Mouse (Mus musculus) lung, adult 2 months (tissue): Measurements from ENCODE around the gene Celf1. TPM values are rescaled to one million over a fixed set of nuclear protein-coding genes. Genes with fewer than 3 reads are reported as not detected.

ENCODE experiments used
- DNase-seq: peaks from one replicate; pipeline ENCODE4 v3.0.0; 2022
- H3K4me1 ChIP-seq: fragments of 200-500 bp; 2 replicates; pipeline ENCODE4 v1.6.1; 2011; ENCODE audit warnings: low read length; ENCODE audit not compliant: control insufficient read depth, insufficient read depth
- H3K4me3 ChIP-seq: fragments of 200-500 bp; replicated peaks from 2 replicates; pipeline ENCODE3; 2011; ENCODE audit warnings: low read depth, mild to moderate bottlenecking, control low read depth, low read length; ENCODE audit errors: extremely low read depth
- CTCF ChIP-seq: fragments of 200-500 bp; IDR thresholded peaks from 2 replicates; pipeline ENCODE4 v1.5.1; 2011; ENCODE audit warnings: mild to moderate bottlenecking, low read length, control low read depth; ENCODE audit not compliant: insufficient read depth
- POLR2A ChIP-seq: fragments of 200-500 bp; IDR thresholded peaks from 2 replicates; pipeline ENCODE4 v1.6.1; 2011; ENCODE audit warnings: low read depth, mild to moderate bottlenecking, control low read depth, low read length, borderline replicate concordance; ENCODE audit errors: extremely low read depth
- WGBS: fragments of 180-500 bp; shearing (Covaris S2); methylation state at CpG from one replicate; pipeline ENCODE4 v1.1.7; 2018; 5-methylcytosine and 5-hydroxymethylcytosine counted together
- polyA plus RNA-seq: library from polyadenylated mRNA; depleted of rRNA; stranded (reverse); fragments of >200 nt; gene quantifications from 2 replicates; pipeline ENCODE4 v1.2.3, GENCODE M21; 2012; rRNA removed

Gene Celf1
- polyA plus RNA-seq, 1 experiment = 36.2 TPM

DNA sequence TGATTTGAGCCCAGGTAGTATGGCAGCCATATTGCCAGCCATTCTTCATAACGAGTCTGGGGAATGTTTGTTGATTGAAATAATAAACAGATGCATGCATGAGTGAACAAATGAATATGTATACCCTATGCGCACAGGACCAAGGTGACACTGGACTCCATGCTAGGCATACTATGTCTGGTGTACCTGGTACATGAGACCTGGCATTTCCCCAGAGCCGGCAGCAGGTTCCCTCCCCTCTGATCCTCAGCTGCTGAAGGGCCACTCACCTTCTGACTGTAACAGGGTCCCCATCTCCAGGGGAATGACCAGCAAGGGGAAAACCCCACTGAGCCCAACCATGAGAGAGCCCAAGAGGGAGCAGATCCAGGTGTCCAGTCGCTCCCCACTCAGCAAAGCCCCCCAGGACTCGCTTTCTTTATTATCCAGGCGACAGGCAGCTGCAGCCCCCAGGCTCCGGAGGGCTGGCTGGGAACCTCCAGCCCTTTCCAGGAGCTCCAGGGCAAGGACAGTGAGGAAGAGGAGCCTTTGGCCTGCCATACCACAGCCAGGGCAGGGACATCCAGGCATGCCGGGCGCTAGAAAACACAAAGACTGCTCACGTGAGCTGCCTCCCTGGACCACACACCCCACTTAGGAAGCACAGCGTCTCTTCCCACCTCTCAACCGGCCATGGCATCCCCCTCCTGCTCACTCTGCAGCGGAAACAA, 128.1 kb downstream of the Celf1 start:
- WGBS = 61% methylated on average over 13 of the region's 13 CpGs
- H3K4me1 ChIP-seq = peaks cover 10% of the 10 kb centered on the region
- no peak for DNase-seq
- TF ChIP-seq CTCF (no peak), POLR2A (no peak)
- peak overlapping the region; percentile 30 for H3K4me3 ChIP-seq

DNA sequence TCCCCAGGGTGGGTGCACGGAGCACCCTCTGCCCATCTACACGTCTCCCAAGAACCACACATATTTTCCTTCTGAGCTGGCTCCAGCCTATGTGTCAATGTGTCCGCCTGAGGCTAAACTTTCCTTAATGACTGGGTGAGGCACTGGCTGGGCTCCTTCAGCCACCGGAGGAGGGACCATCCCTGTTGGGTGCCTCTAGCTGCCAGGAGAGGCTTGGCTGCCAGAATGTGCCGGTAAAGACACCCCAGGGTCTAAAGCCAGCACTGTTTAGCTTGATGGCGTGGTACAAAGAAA, 128.6 kb downstream of the Celf1 start:
- no peak for DNase-seq
- H3K4me3 ChIP-seq = peak overlapping the region; percentile 30
- peaks cover 10% of the 10 kb centered on the region for H3K4me1 ChIP-seq
- TF ChIP-seq POLR2A (no peak), CTCF (no peak)
- 43% methylated on average over 6 of the region's 6 CpGs for WGBS

Other genes starting within 250 kb of the Celf1 start
- 28.4 and 43.3 TPM in 2 replicates for gene Fnbp4, start 195.0 kb upstream of the Celf1 start, polyA plus RNA-seq
- gene Agbl2, start 157.7 kb upstream of the Celf1 start, polyA plus RNA-seq = 3.5 and 5.0 TPM in 2 replicates
- 35.0 and 69.1 TPM in 2 replicates for gene Mtch2, start 93.2 kb upstream of the Celf1 start, polyA plus RNA-seq
- gene C1qtnf4, start 54.5 kb upstream of the Celf1 start, polyA plus RNA-seq = 4.9 and 6.6 TPM in 2 replicates
- 10.4 and 15.6 TPM in 2 replicates for gene Kbtbd4, start 35.6 kb upstream of the Celf1 start, polyA plus RNA-seq
- 70.9 and 115 TPM in 2 replicates for gene Ndufs3, start 35.6 kb upstream of the Celf1 start, polyA plus RNA-seq
- 2.6 and 4.7 TPM in 2 replicates for gene Rapsn, start 95.2 kb downstream of the Celf1 start, polyA plus RNA-seq
- gene Psmc3, start 113.6 kb downstream of the Celf1 start, polyA plus RNA-seq = 51.7 and 76.9 TPM in 2 replicates
- 88.2 and 101 TPM in 2 replicates for gene Slc39a13, start 130.0 kb downstream of the Celf1 start, polyA plus RNA-seq
- 65.7 and 70.7 TPM in 2 replicates for gene Spi1, start 142.0 kb downstream of the Celf1 start, polyA plus RNA-seq
- gene Mybpc3, start 177.8 kb downstream of the Celf1 start, polyA plus RNA-seq = 7.0 and 11.2 TPM in 2 replicates
- gene Madd, start 243.5 kb downstream of the Celf1 start, polyA plus RNA-seq = 21.7 and 31.3 TPM in 2 replicates